Mouse (Mus musculus): ENCODE data around the gene Stxbp5. TPM values are rescaled to one million over a fixed set of nuclear protein-coding genes. Genes with fewer than 3 reads are reported as not detected.

Stxbp5 gene
- total RNA-seq (2023): 10 to 100 TPM; 65.4 to 67.7 TPM

DNA sequence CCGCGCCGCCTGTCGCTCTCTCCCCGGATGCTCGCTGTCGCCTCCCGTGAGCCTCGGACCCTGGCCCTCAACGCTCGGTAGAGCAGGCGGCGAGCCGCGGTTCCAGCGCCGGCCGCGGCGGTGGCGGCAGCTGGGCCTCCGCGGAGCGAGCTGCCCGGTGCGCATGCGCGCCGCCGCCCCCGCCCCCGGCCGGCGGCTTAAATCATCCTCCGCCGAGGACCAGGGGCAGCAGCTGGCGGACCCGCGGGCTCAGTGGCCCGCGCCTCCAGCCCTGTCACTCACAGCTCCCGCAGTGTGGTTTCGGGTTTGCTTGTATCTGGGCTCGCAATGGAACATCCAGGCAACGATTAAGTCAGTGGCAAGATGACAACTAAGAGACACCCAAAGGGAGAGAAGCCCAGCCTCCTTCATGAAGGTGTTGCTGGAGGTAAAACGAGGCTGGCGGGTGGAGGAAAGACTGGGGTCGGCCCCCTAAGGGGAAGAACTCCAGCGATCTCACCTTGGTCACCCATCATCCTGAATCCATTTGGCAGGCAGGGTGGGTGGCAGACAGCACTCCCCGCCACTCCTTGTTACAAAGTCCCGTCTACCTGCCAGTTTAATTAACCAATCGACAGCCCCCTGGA, at the start of gene Stxbp5:
Gene Stxbp5 (minus strand): TSS at position 9 of the 626 bp plus-strand sequence.

Other genes starting within 250 kb of the Stxbp5 start
- gene Samd5, start 225.9 kb downstream of the Stxbp5 start, total RNA-seq (2023): under 1 TPM in 1 of 2 experiments, not detected in 1; 0.33 TPM